Mouse (Mus musculus): Measurements from ENCODE around the gene Gm20403.
A peak's percentile ranks its signal among the peaks of the same experiment; 100 is the strongest.
"Not testable (repeated sequence)": the region's sequence is repeated elsewhere in the genome, so short reads cannot be mapped to it uniquely, and the experiment has no call there.

Gm20403 gene

GRCm38 (mm10) chr12:54986052-54986717, at the start of gene Gm20403:
Gm20403 (minus strand) TSS chr12:54986529.
- peak; percentile 84 for DNase-seq (ENCODE audit: low spot score)

- no peak for DNase-seq (ENCODE audit: low spot score)
Observed at GRCm38 (mm10) chr12:55027088-55027487, 40.8 kb upstream of the Gm20403 start.

DNA sequence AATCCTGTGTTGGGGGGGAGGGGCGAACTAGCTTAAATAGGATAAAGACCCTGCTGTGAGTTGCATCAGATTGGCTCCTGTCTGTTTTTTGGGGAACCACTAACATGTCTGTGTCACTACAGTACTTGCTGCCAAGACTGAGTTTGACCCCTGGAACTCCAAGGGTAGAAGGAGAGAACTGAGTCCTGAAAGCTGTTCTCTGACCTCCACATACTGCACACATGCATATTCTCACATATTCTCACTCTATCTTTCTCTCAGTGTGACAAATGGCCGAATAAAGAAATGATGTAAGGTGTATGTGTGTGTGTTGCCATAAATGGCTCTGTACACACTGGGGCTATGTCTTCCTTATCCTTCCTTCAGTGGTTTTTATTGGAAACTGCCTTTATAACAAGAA, 37.0 kb upstream of the Gm20403 start:
- DNase-seq (ENCODE audit: low spot score) = no peak

DNA sequence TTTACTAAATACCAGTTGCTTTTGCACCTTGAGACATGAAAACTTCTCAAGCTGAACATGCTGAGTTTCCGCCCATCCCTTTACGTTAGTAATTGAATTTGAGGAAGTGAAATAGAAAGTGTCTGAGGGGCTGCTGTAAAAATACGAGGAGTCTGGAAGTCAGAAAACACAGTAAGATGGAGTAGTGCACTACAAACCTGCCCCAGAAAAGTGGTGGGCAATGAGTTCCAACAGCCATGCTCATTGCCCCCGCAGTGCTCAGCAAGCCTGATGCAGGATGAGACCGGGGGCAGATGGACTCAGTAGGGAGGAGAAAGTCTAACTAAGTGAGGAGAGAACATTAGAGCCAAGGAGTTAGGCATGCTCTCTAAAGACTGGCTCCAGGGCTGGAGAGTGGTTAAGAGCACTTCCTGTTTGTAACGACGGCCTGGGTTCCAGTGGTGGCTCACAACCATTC, 33.1 kb upstream of the Gm20403 start:
- DNase-seq (ENCODE audit: low spot score) = peak; percentile 28

- no peak for DNase-seq (ENCODE audit: low spot score)
Observed at GRCm38 (mm10) chr12:55017119-55017721, 30.9 kb upstream of the Gm20403 start.

DNA sequence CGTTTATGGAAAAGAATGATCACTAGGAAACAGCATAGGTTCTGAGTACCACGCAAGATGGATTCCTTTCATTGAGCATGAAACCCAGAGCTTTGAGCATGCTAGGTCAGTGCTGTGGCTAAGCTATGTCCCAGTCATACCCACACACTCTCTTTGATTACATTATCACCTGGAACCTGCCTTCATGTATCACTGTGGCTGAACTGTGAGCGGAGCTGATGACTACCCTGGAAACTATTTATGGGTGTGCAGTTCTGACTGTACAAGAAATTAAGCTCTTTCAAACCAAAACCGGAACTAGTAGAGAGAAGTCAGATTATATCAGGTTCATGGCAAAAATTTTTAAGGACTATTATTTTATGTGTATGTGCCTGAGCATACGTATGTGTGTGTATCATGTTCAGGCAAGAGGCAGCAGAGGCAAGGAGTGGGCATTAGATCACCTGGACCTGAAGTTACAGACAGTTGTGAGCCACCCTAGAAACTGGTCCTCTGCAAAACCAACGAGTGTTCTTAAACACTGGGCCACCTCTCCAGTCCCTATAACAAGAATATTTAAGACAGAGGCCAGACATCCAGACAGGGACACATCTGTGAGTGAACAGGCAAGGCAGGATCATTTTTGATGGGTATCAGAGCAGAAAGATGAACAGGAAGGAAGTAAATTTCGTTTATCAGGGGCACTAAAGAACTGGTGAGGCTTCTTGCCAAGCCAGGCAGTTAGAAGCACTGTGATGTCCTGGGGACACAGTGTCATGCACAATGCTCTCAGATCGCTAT, 30.2 kb upstream of the Gm20403 start:
- DNase-seq (ENCODE audit: low spot score) = no peak

DNA sequence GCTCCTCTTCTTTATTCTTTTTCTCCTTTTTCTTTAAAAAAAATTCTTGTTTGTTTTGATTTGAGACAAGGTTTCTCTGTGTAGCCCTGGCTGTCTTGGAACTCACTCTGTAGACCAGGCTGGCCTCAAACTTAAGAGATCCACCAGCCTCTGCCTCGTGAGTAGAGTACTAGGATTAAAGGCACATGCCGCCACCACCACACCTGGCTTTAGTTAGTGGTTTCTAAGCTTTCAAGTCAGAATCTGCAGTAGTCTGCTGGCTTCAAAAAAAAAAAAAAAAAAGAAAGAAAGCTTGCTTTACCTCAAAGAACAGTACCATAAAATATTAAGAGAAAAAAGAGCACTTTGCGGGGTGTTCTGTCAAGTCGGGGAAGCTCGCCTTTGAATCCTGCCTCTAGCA, 29.1 kb upstream of the Gm20403 start:
- no peak for DNase-seq (ENCODE audit: low spot score)

- no peak for DNase-seq (ENCODE audit: low spot score)
Observed at GRCm38 (mm10) chr12:55013626-55014398, 27.5 kb upstream of the Gm20403 start, which contains the start of gene Baz1a. Baz1a (minus strand) TSS chr12:55014348.

GRCm38 (mm10) chr12:55013031-55013430, 26.7 kb upstream of the Gm20403 start:
- DNase-seq (ENCODE audit: low spot score) = no peak

DNA sequence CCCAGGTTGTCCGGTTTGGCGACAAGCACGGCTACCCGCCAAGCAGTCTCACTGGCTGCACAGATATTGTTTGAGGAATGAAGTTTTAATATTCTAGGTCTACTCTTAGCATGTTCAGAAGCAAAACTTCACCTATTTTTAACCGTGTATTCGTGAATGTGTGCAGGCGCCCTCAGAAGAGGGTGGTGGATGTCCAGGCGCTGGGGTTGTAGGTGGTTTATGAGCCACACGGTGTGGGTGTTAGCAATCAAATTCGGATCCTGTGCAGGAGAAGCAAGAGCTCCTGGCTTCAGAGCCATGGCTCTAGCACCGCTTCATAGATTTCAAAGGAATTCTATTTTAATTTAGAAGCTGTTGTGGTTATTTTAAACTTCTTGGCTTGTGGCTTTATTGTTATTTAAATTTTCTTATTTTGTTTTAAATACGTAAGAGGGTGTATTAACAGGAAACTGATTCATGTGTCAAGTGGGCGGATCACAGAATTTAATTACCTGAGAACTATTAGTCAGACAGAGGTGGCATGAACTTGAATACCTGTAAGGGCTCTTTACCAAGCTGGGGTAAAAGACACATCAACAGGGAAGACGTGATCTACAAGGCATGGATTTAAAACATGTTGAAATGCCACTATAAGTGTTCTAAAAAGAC, 21.2 kb upstream of the Gm20403 start:
- no peak for DNase-seq (ENCODE audit: low spot score)

DNA sequence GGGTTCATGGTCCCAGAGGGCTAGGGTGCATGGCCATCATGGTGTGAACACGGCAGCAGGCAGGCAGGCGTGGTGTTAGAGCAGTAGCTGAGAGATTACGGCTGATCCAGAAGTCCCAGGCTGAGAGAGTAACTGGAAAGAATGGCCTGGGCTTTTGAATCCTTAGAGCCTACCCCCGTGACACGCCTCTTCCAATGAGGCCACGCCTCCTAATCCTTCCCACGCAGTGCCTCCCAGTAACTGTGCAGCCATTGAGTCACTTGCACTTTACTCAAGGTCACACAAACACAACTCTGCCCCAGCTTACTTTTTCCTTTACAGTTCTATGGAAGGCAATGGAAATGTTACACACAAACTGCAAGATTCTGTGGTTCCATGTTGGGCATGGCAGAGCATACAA, 19.7 kb upstream of the Gm20403 start:
- DNase-seq (ENCODE audit: low spot score) = no peak

DNA sequence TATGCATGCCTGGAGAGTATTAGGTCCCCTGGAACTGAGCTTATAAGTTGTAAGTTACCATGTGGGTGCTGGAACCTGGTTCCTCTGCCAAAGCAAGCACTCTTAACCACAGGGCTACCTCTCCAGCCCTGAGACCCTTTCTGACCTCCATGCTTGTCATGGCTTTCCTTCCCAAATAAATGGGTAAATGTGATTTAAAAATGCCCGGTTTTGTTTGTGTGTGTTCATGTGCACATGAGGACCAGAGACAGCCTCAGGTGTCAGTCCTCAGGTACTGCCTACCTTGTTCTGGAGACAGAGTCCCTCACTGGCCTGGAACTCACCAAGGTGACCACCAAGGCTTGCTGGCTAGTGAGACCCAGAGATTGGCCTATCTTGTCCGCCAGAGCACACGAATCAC, 18.1 kb upstream of the Gm20403 start:
- DNase-seq (ENCODE audit: low spot score) = no peak

DNA sequence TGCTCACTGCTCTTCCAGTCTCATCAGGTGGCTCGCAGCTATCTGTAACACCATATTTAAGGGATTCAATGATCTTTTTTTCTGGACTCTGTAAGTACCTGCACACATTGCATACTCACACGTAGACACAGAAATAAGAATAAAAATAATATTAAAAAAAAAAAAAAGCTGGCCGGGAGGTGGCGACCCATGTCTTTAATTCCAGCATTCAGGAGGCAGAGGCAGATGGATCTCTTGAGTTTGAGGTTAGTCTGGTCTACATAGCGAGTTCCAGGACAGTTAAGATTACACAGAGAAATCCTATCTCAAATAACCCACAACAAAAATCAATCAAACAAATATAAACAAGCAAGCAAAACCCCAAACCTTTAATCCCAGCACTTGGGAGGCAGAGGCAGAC, 17.5 kb upstream of the Gm20403 start:
- DNase-seq (ENCODE audit: low spot score) = no peak

DNA sequence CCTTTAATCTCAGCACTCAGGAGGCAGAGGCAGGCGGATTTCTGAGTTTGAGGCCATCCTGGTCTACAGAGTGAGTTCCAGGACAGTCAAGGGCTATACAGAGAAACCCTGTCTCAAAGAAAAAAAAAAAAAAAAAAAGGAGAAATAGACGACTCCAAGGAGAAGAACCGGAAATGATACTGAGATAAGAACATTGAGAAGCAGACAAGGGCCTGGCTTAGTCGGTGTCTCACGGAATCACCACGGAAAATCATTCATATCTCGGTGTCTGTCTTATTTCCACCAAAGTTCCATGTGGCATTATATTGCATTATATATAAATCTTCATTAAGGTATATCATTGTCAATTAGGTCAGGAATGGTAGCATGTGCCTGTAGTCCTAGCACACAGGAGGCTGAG, 16.2 kb upstream of the Gm20403 start:
- not testable (repeated sequence) for DNase-seq (ENCODE audit: low spot score)

GRCm38 (mm10) chr12:54999016-54999690, 12.8 kb upstream of the Gm20403 start:
- DNase-seq (ENCODE audit: low spot score) = peak; percentile 82

DNA sequence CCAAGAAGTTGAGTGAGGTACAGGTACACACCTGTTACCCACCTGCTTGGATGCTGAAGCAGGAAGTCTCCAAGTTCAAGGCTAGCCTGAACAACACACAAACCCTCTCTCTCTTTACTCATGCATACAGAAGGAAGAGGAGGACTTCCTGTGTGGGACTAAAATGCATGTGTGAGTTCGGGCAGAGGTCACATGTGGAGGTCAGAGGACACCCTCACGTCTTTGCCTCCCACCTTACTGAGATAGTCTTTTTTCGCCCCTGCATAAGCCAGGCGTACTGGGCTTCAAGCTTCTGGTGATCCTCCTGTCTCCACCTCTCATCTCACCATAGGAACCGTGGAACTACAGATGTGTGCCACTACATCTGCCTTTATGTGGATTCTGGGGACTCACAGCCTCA, 12.1 kb upstream of the Gm20403 start:
- DNase-seq (ENCODE audit: low spot score) = no peak

- no peak for DNase-seq (ENCODE audit: low spot score)
Observed at GRCm38 (mm10) chr12:54996979-54997474, 10.7 kb upstream of the Gm20403 start.

- no peak for DNase-seq (ENCODE audit: low spot score)
Observed at GRCm38 (mm10) chr12:54995965-54996364, 9.6 kb upstream of the Gm20403 start.

DNA sequence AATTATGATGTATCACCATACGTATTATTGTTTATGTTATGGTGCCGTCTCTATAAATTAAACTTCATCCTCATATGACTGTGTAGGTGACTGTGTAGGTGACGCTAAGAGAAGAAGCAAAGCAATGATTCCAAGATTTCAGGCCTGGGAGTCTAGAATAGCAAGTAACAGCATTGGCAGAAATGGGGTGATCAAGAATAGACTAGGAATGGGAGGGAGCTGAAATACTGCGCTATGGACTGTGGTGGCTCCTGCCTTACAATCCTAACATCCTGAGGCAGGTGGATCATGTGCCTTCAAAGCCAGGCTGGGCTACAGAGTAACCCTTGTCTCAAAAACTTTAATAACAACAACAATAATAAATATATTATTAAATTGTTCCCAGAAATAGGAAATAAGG, 8.1 kb upstream of the Gm20403 start:
- no peak for DNase-seq (ENCODE audit: low spot score)

GRCm38 (mm10) chr12:54994068-54994386, 7.7 kb upstream of the Gm20403 start:
- no peak for DNase-seq (ENCODE audit: low spot score)
